Mouse (Mus musculus): ENCODE measurements around the gene Ccdc172.

DNA sequence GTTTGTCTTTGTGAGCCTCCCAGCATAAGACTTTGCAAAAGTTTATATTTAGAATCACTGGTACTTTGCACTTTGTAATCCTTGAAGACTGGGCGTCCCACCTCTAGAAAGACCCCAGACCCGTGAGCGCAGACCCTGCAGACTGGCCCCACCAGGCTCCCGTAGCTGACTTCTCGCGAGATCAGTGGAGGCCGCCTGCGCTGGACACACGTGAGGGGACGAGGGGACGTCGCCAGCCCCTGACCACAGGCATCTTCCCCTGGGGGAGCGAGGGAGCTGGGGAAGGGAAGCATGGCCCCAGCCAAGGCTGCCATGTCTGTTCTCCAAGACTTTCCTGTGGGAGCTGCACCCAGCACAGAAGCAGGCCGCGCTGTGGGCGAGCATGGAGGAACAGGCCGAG, at the start of gene Ccdc172:
- TF ChIP-seq CTCF (IDR thresholded peaks at IDR 0.05; ENCODE audit: control insufficient read depth, insufficient read depth, insufficient replicate concordance, low read depth, low read length) = no peak
- TF ChIP-seq POLR2A (IDR thresholded peaks at IDR 0.05; ENCODE audit: control insufficient read depth, low read depth, low read length) = peak; percentile 81

All from testis, adult 2 months (tissue).